Mouse (Mus musculus): Measurements from ENCODE around the gene Ccdc13.

Gene Ccdc13

GRCm38 (mm10) chr9:121838829-121839621, at the start of gene Ccdc13:
Ccdc13 (minus strand) TSS chr9:121839461.
- no peak for DNase-seq (ENCODE audit: extremely low spot score, low read depth, low spot score)

GRCm38 (mm10) chr9:121882015-121882457, 42.8 kb upstream of the Ccdc13 start:
- DNase-seq (ENCODE audit: extremely low spot score, low read depth, low spot score) = no peak

- no peak for DNase-seq (ENCODE audit: extremely low spot score, low read depth, low spot score)
Observed at GRCm38 (mm10) chr9:121881301-121881700, 42.0 kb upstream of the Ccdc13 start.

GRCm38 (mm10) chr9:121880840-121881239, 41.6 kb upstream of the Ccdc13 start:
- no peak for DNase-seq (ENCODE audit: extremely low spot score, low read depth, low spot score)

GRCm38 (mm10) chr9:121877052-121877740, 37.9 kb upstream of the Ccdc13 start:
- no peak for DNase-seq (ENCODE audit: extremely low spot score, low read depth, low spot score)

GRCm38 (mm10) chr9:121873578-121873977, 34.3 kb upstream of the Ccdc13 start:
- no peak for DNase-seq (ENCODE audit: extremely low spot score, low read depth, low spot score)

- no peak for DNase-seq (ENCODE audit: extremely low spot score, low read depth, low spot score)
Observed at GRCm38 (mm10) chr9:121872062-121872683, 32.9 kb upstream of the Ccdc13 start.

- DNase-seq (ENCODE audit: extremely low spot score, low read depth, low spot score) = no peak
Observed at GRCm38 (mm10) chr9:121869973-121870515, 30.8 kb upstream of the Ccdc13 start.

GRCm38 (mm10) chr9:121869432-121869831, 30.2 kb upstream of the Ccdc13 start:
- no peak for DNase-seq (ENCODE audit: extremely low spot score, low read depth, low spot score)

GRCm38 (mm10) chr9:121868236-121868635, 29.0 kb upstream of the Ccdc13 start:
- no peak for DNase-seq (ENCODE audit: extremely low spot score, low read depth, low spot score)

GRCm38 (mm10) chr9:121867632-121868031, 28.4 kb upstream of the Ccdc13 start:
- DNase-seq (ENCODE audit: extremely low spot score, low read depth, low spot score) = no peak

- DNase-seq (ENCODE audit: extremely low spot score, low read depth, low spot score) = no peak
Observed at GRCm38 (mm10) chr9:121865425-121866008, 26.3 kb upstream of the Ccdc13 start.

- DNase-seq (ENCODE audit: extremely low spot score, low read depth, low spot score) = no peak
Observed at GRCm38 (mm10) chr9:121864837-121865236, 25.6 kb upstream of the Ccdc13 start.

- DNase-seq (ENCODE audit: extremely low spot score, low read depth, low spot score) = no peak
Observed at GRCm38 (mm10) chr9:121860921-121861320, 21.7 kb upstream of the Ccdc13 start.

- no peak for DNase-seq (ENCODE audit: extremely low spot score, low read depth, low spot score)
Observed at GRCm38 (mm10) chr9:121859345-121859744, 20.1 kb upstream of the Ccdc13 start.

- DNase-seq (ENCODE audit: extremely low spot score, low read depth, low spot score) = no peak
Observed at GRCm38 (mm10) chr9:121858153-121858488, 18.9 kb upstream of the Ccdc13 start, which contains the start of gene Higd1a. Higd1a (minus strand) TSS chr9:121858362.

- no peak for DNase-seq (ENCODE audit: extremely low spot score, low read depth, low spot score)
Observed at GRCm38 (mm10) chr9:121857474-121858152, 18.4 kb upstream of the Ccdc13 start.

- DNase-seq (ENCODE audit: extremely low spot score, low read depth, low spot score) = no peak
Observed at GRCm38 (mm10) chr9:121856649-121857416, 17.6 kb upstream of the Ccdc13 start.

GRCm38 (mm10) chr9:121854246-121854645, 15.0 kb upstream of the Ccdc13 start:
- no peak for DNase-seq (ENCODE audit: extremely low spot score, low read depth, low spot score)

GRCm38 (mm10) chr9:121847842-121848241, 8.6 kb upstream of the Ccdc13 start:
- DNase-seq (ENCODE audit: extremely low spot score, low read depth, low spot score) = no peak

Data from hindlimb bud, embryonic 11.5 days (tissue).